Mouse (Mus musculus) adrenal gland, adult 8-10 months (tissue): ENCODE measurements around the gene Rtp2. TPM values are rescaled to one million over a fixed set of nuclear protein-coding genes. Genes with fewer than 3 reads are reported as not detected.

Experiments
- DNase-seq: peaks from one replicate; pipeline ENCODE4 v3.0.0; 2022
- total RNA-seq, 4 experiments: library from RNA; stranded (reverse); gene quantifications; 2 replicates each; pipeline ENCODE4 v1.2.4; 2022

Gene Rtp2
- total RNA-seq, 4 experiments from 2014 or later: not detected

DNA sequence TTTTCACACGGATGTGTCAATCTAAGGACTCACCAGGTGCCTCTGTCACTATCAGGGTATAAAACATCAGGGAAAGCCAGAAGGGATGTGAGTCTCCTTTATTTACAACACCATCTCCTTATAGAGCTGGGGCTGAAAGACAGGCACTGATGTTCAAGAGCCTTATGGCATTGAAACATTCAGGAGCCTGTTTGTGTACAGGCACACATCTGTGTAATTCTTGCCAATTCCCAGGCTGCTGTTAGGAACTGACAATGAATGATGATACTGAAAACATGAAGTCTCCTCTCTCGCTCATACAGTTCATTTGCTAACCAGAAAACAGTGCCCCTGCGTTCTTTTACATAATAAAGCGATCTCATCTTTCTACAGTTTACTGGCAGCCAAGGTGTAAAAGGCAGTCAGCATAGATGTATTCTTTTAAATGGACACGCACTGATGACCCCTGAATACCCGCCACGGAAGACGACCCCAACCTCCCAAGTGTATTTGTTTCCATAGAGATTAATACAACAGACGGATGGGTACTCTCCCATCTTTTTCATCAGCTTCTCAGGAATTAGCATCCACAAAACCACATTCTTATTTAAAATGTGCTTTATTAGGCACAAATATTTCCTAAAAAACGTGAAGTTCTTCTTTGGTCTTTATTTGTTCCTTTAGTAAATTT lies 44.1 kb downstream of the Rtp2 start:
- no peak for DNase-seq

DNA sequence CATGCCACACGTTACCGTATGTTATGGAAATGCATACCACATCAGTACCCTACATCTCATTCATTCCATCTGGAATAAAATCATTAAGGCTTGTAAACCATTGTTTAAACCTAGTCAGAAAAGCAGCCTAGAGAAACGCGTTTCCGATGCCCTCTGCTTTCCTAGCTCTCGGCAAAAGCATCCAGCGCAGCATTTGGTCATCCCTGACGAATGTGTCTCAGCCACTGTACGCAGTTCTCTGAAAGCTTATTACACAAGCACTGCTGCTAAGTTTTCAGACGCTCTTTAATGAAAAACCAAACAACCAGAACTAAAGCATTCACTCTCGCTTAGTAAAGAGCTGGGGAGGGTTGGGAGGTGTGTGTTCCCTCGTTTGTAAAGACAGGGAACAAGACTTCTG lies 47.1 kb downstream of the Rtp2 start:
- no peak for DNase-seq

Other genes starting within 250 kb of the Rtp2 start
- under 1 TPM in 1 of 4 experiments, not detected in 3; 0.43 TPM for gene Sst, start 41.4 kb downstream of the Rtp2 start, total RNA-seq
- not detected for gene Gm37419, start 56.1 kb upstream of the Rtp2 start, total RNA-seq
- gene Bcl6, start 56.5 kb upstream of the Rtp2 start, total RNA-seq: 10 to 100 TPM; 11.5 to 65.2 (median 59.2) TPM